Mouse (Mus musculus) liver, embryonic 14.5 days (tissue): ENCODE results near the gene Hils1. TPM values are rescaled to one million over a fixed set of nuclear protein-coding genes. Genes with fewer than 3 reads are reported as not detected.
A peak's percentile ranks its signal among the peaks of the same experiment; 100 is the strongest.

ENCODE experiments used
- ATAC-seq: fragments of 200-750 bp; cut with Nextera tagmentation; 2 replicates; pipeline ENCODE4 v1.8.0; 2017; ENCODE audit warnings: moderate number of reproducible peaks, mild to moderate bottlenecking, moderate library complexity; ENCODE audit not compliant: insufficient read depth
- DNase-seq, 3 experiments: peaks; one replicate each; pipeline ENCODE4 v3.0.0-alpha.2; 2012 to 2013; ENCODE audit warnings: low read depth in 3 of 3, low spot score in 3 of 3
- H3K27ac ChIP-seq: fragments of 300-500 bp; sonication (generic); 2 replicates; pipeline ENCODE4 v1.5.1; 2014; ENCODE audit warnings: moderate library complexity, mild to moderate bottlenecking, control low read depth, inconsistent platforms
- H3K27me3 ChIP-seq: fragments of 300-500 bp; sonication (generic); 2 replicates; pipeline ENCODE4 v1.6.1; 2014; ENCODE audit warnings: mild to moderate bottlenecking, low read length, moderate library complexity; ENCODE audit not compliant: control insufficient read depth, insufficient read depth
- H3K36me3 ChIP-seq: fragments of 300-500 bp; sonication (generic); replicated peaks from 2 replicates; pipeline ENCODE4 v1.6.1; 2014; ENCODE audit warnings: low read depth; ENCODE audit not compliant: control insufficient read depth, insufficient read depth
- H3K4me1 ChIP-seq, 2 experiments: fragments of 200-500 bp in 1 of 2; fragments of 300-500 bp in 1 of 2; sonication (generic) in 1 of 2; replicated peaks; 2 replicates each; pipeline ENCODE4 v1.6.1; 2012 to 2014; ENCODE audit warnings: antibody characterized with exemption in 1 of 2, inconsistent platforms in 1 of 2, low read length in 1 of 2; ENCODE audit not compliant: control insufficient read depth in 2 of 2, insufficient read depth in 2 of 2
- H3K4me2 ChIP-seq: fragments of 300-500 bp; sonication (generic); 2 replicates; pipeline ENCODE4 v1.6.1; 2014; ENCODE audit warnings: low read depth, mild to moderate bottlenecking, control low read depth, moderate library complexity
- H3K4me3 ChIP-seq, 2 experiments: fragments of 200-500 bp in 1 of 2; fragments of 300-500 bp in 1 of 2; sonication (generic) in 1 of 2; 2 replicates each; pipeline ENCODE4 v1.5.1; 2012 to 2014; ENCODE audit warnings: low read depth in 2 of 2, low read length in 2 of 2, mild to moderate bottlenecking in 2 of 2, control low read depth in 1 of 2, inconsistent platforms in 1 of 2, moderate library complexity in 1 of 2; ENCODE audit not compliant: insufficient read depth in 1 of 2
- H3K9ac ChIP-seq: fragments of 300-500 bp; sonication (generic); replicated peaks from 2 replicates; pipeline ENCODE4 v1.6.1; 2014; ENCODE audit warnings: mild to moderate bottlenecking, control low read depth, moderate library complexity
- H3K9me3 ChIP-seq: fragments of 300-500 bp; sonication (generic); 2 replicates; pipeline ENCODE4 v1.6.1; 2016; ENCODE audit warnings: low read length, mixed read lengths; ENCODE audit not compliant: control insufficient read depth
- CTCF ChIP-seq: IDR thresholded peaks from 2 replicates; pipeline ENCODE4 v1.5.1; 2016; ENCODE audit warnings: antibody characterized with exemption, low read depth, control low read depth
- EP300 ChIP-seq: IDR thresholded peaks from 2 replicates; pipeline ENCODE4 v1.6.1; 2016; ENCODE audit warnings: antibody characterized with exemption, low read depth
- WGBS: fragments of 180-500 bp; shearing (Covaris S2); extraction: QIAGEN DNeasy Blood & Tissue Kit; methylation state at CpG from one replicate; pipeline ENCODE4 v1.1.7; 2014; ENCODE audit not compliant: insufficient replicate concordance; 5-methylcytosine and 5-hydroxymethylcytosine counted together
- polyA plus RNA-seq, 2 experiments: library from polyadenylated mRNA; depleted of rRNA in 1 of 2; stranded (reverse) in 1 of 2; unstranded in 1 of 2; fragments of >200 nt; fragmentation: Nextera tagmentation in 1 of 2; extraction: Ambion mirVana in 1 of 2; gene quantifications; 2 replicates each; pipeline versions ENCODE4 v1.2.1 to v1.2.3; 2012 to 2014

Hils1 gene
- polyA plus RNA-seq, 2 experiments, result not detected

DNA sequence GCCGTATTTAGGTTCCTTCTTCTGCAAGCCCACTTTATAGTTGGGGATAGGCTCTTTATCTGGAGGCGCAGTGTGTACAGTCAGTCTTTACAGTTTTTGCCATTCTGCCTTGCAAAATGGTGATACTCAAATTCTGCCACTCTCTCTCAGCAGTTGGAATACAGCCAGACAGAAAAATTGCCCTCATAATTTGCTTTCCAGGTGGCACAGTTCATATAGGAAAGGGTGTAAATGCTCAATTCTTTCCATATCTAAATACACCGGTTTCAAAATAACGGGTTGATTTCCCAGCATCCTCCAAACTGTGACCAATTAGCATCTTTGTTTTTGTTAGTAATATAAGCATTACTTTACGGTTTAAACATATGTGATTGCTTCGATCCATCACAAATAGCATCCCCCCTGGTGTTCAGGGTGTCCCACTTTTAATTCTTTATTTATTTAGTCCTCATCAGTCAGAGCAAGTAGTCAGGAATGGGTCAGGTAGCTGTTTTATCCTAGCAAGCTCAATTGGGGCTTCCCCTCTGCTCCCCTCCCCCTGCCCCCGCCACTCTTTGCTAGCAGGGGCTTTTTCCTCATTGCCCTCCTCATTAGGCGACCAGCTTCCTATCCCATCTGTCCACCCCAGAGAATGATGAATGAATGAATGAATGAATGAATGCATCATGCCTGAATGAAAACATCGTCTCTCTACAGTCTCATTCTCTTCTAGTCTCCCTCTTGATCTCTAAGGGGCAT is 11.0 kb downstream of the Hils1 start:
- H3K4me3 ChIP-seq, result no peak overlapping the region
- H3K9me3 ChIP-seq, result no peaks in the 10 kb centered on the region
- no peak overlapping the region for H3K9ac ChIP-seq
- H3K27me3 ChIP-seq, result no peaks in the 10 kb centered on the region
- peaks cover 11 to 20% of the 10 kb centered on the region in 2 experiments for H3K4me1 ChIP-seq
- H3K4me2 ChIP-seq, result peak overlapping the region; percentile 60
- no peak for TF ChIP-seq EP300
- no peak for TF ChIP-seq CTCF
- ATAC-seq, result no peak; the same call in 1 of the 2 replicates
- WGBS, result 37% methylated on average over 9 of the region's 9 CpGs
- DNase-seq, result no peak
- no peaks in the 10 kb centered on the region for H3K36me3 ChIP-seq
- no peak overlapping the region for H3K27ac ChIP-seq

GRCm38 (mm10) chr11:94978947-94979346 is 11.6 kb downstream of the Hils1 start:
- Histone ChIP-seq H3K27me3 (no peaks in the 10 kb centered on the region), H3K9ac (peak overlapping the region; percentile 37), H3K4me1 (peaks cover 11 to 20% of the 10 kb centered on the region in 2 experiments), H3K36me3 (no peaks in the 10 kb centered on the region), H3K27ac (no peak overlapping the region; the same call in none of the 2 replicates), H3K9me3 (no peaks in the 10 kb centered on the region), H3K4me2 (peak overlapping the region; percentile 60), H3K4me3 (peak overlapping the region; percentile 19 to 25; a peak in 2 of 4 replicates)
- 0% methylated on average over 20 of the region's 20 CpGs for WGBS
- peak; percentile 100 for TF ChIP-seq CTCF
- TF ChIP-seq EP300, result no peak
- ATAC-seq (peak; percentile 83), DNase-seq (peak; percentile 88 to 92 (median 90))

DNA sequence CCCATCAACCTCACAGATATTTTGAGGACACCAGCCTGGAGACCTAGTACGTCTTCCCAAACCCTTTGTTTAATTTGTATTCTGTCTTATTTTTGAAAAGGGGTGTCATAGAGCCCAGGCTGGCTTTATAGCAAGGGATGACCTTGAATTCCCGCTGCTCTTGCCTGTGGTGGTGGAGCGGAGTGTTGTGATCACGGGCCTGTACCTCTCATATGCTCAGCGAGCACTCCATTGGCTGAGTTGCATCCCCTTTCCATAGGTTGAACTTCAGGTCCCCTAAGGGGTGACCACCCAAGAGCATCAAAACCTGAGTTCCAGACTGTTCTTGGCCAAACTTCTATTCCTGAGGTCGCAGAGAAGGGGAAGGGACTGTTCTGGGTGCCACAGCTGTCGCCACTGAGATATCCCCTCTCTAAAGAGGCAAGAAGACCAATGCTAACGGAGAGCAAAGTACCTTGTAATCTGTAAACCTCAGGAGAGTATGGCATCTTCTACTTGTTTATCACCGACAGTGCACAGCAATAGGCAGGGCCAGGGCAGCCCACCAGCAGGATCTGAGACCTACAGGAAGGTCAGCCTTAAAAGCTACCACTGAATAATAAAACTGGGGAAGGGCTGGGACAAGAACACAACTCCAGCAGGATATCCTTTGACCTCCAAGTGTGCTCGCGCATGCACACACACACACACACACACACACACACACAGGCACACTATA is 12.2 kb downstream of the Hils1 start:
- peak overlapping the region; percentile 60 for H3K4me2 ChIP-seq
- no peaks in the 10 kb centered on the region for H3K9me3 ChIP-seq
- H3K27me3 ChIP-seq, result no peaks in the 10 kb centered on the region
- peak; percentile 71 for ATAC-seq
- DNase-seq, result no peak
- peak overlapping the region in 1 of 2 experiments; percentile 25; a peak in 1 of 4 replicates for H3K4me3 ChIP-seq
- peak overlapping the region; percentile 35 for H3K27ac ChIP-seq
- no peak for TF ChIP-seq CTCF
- TF ChIP-seq EP300, result peak; percentile 66; the same call in 1 of the 2 replicates
- H3K9ac ChIP-seq, result peak overlapping the region; percentile 37
- H3K4me1 ChIP-seq, result peaks cover 17 to 26% of the 10 kb centered on the region in 2 experiments
- 52% methylated on average over 11 of the region's 11 CpGs for WGBS
- H3K36me3 ChIP-seq, result no peaks in the 10 kb centered on the region

- DNase-seq (no peak), ATAC-seq (no peak)
- peaks cover 34 to 50% of the 10 kb centered on the region in 2 experiments for H3K4me1 ChIP-seq
- no peaks in the 10 kb centered on the region for H3K36me3 ChIP-seq
- H3K9ac ChIP-seq, result no peak overlapping the region
- no peak overlapping the region for H3K4me3 ChIP-seq
- WGBS, result 47% methylated on average over 1 of the region's 1 CpGs
- no peak overlapping the region for H3K4me2 ChIP-seq
- H3K27ac ChIP-seq, result no peak overlapping the region
- H3K27me3 ChIP-seq, result no peaks in the 10 kb centered on the region
- TF ChIP-seq CTCF (no peak), EP300 (no peak)
- H3K9me3 ChIP-seq, result no peaks in the 10 kb centered on the region
These were observed 17.7 kb downstream of the Hils1 start for GRCm38 (mm10) chr11:94985140-94985539.

DNA sequence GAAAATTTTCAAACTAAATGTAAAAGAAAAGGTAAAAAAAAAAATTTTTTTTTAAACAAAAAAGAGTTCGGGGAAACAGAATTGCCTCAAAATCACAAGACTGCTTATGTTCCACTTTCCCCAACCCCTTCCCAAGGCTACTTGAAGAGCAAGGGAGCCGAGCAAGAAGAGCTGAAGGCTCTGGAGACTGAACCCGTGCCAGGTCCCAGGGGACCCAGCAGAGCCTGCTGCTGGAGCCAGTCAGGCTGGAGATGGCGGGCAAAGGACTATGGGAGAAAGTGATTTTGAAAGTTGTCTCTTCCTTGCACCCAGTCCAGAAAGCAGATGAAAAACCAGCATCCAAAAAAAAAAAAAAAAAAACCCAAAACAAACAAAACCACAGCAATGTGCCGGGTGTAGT is 18.4 kb downstream of the Hils1 start:
- DNase-seq, result no peak
- WGBS, result 75% methylated on average over 5 of the region's 5 CpGs
- H3K4me1 ChIP-seq, result peaks cover 37 to 54% of the 10 kb centered on the region in 2 experiments
- no peak overlapping the region for H3K27ac ChIP-seq
- H3K9ac ChIP-seq, result no peak overlapping the region
- no peak overlapping the region for H3K4me3 ChIP-seq
- H3K27me3 ChIP-seq, result no peaks in the 10 kb centered on the region
- no peaks in the 10 kb centered on the region for H3K36me3 ChIP-seq
- H3K4me2 ChIP-seq, result no peak overlapping the region
- ATAC-seq, result no peak
- no peaks in the 10 kb centered on the region for H3K9me3 ChIP-seq
- TF ChIP-seq CTCF, result no peak
- no peak for TF ChIP-seq EP300
